Mouse (Mus musculus): Measurements from ENCODE around the gene Sult4a1. TPM values are rescaled to one million over a fixed set of nuclear protein-coding genes. Genes with fewer than 3 reads are reported as not detected.

Gene Sult4a1
- total and polyA plus RNA-seq, 3 experiments: not detected

DNA sequence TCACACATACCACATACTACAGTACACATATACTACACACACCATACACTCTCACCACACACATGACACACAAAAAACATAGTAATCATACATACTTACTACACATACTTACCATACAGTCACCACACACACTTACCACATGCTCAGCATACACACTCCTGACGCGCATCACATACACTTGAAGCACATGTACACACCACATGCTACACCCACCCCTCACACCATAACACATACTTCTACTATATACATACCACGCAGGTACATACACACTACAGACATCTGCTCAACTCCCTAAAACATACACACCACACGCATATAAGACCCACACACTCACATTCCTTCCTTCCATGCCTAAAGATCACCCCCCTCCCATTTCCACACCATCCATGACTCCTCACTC lies 52.3 kb downstream of the Sult4a1 start:
- H3K27me3 ChIP-seq (replicated peaks): peaks cover 52% of the 10 kb centered on the region
- in situ Hi-C loops (cut with MboI; ENCODE audit: low pct_ligation_motif_present, low pct_unique_long_range_greater_than_20kb, low sequenced_read_pairs): loop anchor here (10.0 kb wide), 1 partner anchor 198 kb away; no protein-coding TSS in a partner anchor
- DNase-seq (ENCODE audit: extremely low read depth): no peak
- dilution Hi-C loops (cut with MboI; ENCODE audit: extremely low pct_ligation_motif_present, extremely low pct_unique_long_range_greater_than_20kb, low sequenced_read_pairs): no loop called here
- no peak for TF ChIP-seq IRF4 (IDR thresholded peaks at IDR 0.05; ENCODE audit: low read depth, low read length)
- no peak for TF ChIP-seq TCF12 (IDR thresholded peaks at IDR 0.05; ENCODE audit: low read depth, low read length)
- no peak for TF ChIP-seq POLR2AphosphoS2 (IDR thresholded peaks at IDR 0.05; ENCODE audit: low read depth, low read length)
- TF ChIP-seq EP300 (IDR thresholded peaks at IDR 0.05; ENCODE audit: low read length): no peak
- TF ChIP-seq MAZ (IDR thresholded peaks at IDR 0.05; ENCODE audit: low read depth, low read length): no peak
- no peak for TF ChIP-seq GABPA (IDR thresholded peaks at IDR 0.05; ENCODE audit: insufficient replicate concordance, low read depth, low read length)
- no peak for TF ChIP-seq USF2 (conservative IDR thresholded peaks at IDR 0.05; ENCODE audit: low read depth, low read length)
- TF ChIP-seq MYC (IDR thresholded peaks at IDR 0.05; ENCODE audit: low read depth, low read length): no peak
- no peak for TF ChIP-seq ELF1 (IDR thresholded peaks at IDR 0.05; ENCODE audit: low read depth, low read length)
- no peak for TF ChIP-seq CTCF (conservative IDR thresholded peaks at IDR 0.05 in 1 of 2, IDR thresholded peaks at IDR 0.05 in 1 of 2; ENCODE audit: low read depth in 2 of 2, low read length in 2 of 2)
- TF ChIP-seq JUN (IDR thresholded peaks at IDR 0.05; ENCODE audit: insufficient read depth, low read depth, low read length): no peak
- TF ChIP-seq MAX (IDR thresholded peaks at IDR 0.05; ENCODE audit: low read length): no peak
- no peak for TF ChIP-seq ZNF384 (IDR thresholded peaks at IDR 0.05; ENCODE audit: low read depth, low read length)
- no peak for TF ChIP-seq USF1 (IDR thresholded peaks at IDR 0.05; ENCODE audit: low read depth, low read length)
- TF ChIP-seq PAX5 (IDR thresholded peaks at IDR 0.05; ENCODE audit: low read length): no peak
- no peak overlapping the region for H3K9ac ChIP-seq (ENCODE audit: insufficient read depth, low read depth)
- H3K4me3 ChIP-seq (replicated peaks in 1 of 3; ENCODE audit: low read depth in 2 of 3, low read length in 2 of 3, poor library complexity in 1 of 3): no peak overlapping the region
- H3K4me2 ChIP-seq (ENCODE audit: insufficient read depth, low read depth, poor library complexity, severe bottlenecking): no peak overlapping the region
- no peaks in the 10 kb centered on the region for H3K36me3 ChIP-seq (replicated peaks in 1 of 2; ENCODE audit: control insufficient read depth in 1 of 2, insufficient read depth in 1 of 2, low read length in 1 of 2)
- no peaks in the 10 kb centered on the region for H3K9me3 ChIP-seq (replicated peaks; ENCODE audit: low read length)
- H3K4me1 ChIP-seq (ENCODE audit: control insufficient read depth in 1 of 2, insufficient read depth in 2 of 2): no peaks in the 10 kb centered on the region
- H3K79me2 ChIP-seq (replicated peaks; ENCODE audit: control insufficient read depth, extremely low read depth, insufficient read depth, poor library complexity, severe bottlenecking): no peaks in the 10 kb centered on the region
- H3K27ac ChIP-seq (ENCODE audit: insufficient read depth, low read depth): no peak overlapping the region

DNA sequence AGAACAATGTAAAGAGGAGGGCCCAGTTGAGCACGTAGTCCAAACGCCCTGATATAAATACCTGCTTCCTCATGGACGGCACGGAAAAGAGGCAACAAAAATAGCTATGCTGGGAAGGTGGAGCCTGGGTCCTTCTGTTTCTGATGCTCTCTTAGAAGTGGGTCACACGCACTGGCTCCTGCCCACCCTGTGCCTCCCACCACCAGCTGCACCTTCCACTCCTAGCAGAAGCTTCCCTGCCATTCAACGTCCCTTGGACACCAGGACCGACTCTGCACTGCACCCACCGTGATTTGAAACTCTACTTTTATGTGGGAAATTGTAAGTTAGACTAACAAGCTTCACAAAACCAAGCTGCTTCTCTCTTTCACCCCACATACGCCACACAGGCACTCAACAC lies 53.2 kb downstream of the Sult4a1 start:
- in situ Hi-C loops (cut with MboI; ENCODE audit: low pct_ligation_motif_present, low pct_unique_long_range_greater_than_20kb, low sequenced_read_pairs): loop anchor here (10.0 kb wide), 1 partner anchor 198 kb away; no protein-coding TSS in a partner anchor
- DNase-seq (ENCODE audit: extremely low read depth): no peak
- TF ChIP-seq RCOR1 (conservative IDR thresholded peaks at IDR 0.05; ENCODE audit: low read depth, low read length) (no peak), TCF12 (IDR thresholded peaks at IDR 0.05; ENCODE audit: low read depth, low read length) (no peak), USF2 (conservative IDR thresholded peaks at IDR 0.05; ENCODE audit: low read depth, low read length) (no peak), EP300 (IDR thresholded peaks at IDR 0.05; ENCODE audit: low read length) (no peak), MYC (IDR thresholded peaks at IDR 0.05; ENCODE audit: low read depth, low read length) (no peak), CHD1 (IDR thresholded peaks at IDR 0.05; ENCODE audit: low read depth, low read length) (no peak), PAX5 (IDR thresholded peaks at IDR 0.05; ENCODE audit: low read length) (no peak), UBTF (IDR thresholded peaks at IDR 0.05; ENCODE audit: low read depth, low read length) (no peak), MXI1 (IDR thresholded peaks at IDR 0.05; ENCODE audit: low read depth, low read length) (no peak), RAD21 (IDR thresholded peaks at IDR 0.05; ENCODE audit: low read depth, low read length) (no peak), KAT2A (IDR thresholded peaks at IDR 0.05; ENCODE audit: insufficient replicate concordance, low read length) (no peak), NELFE (IDR thresholded peaks at IDR 0.05; ENCODE audit: low read depth, low read length) (no peak), ZNF384 (IDR thresholded peaks at IDR 0.05; ENCODE audit: low read depth, low read length) (no peak)
- Histone ChIP-seq H3K36me3 (replicated peaks in 1 of 2; ENCODE audit: control insufficient read depth in 1 of 2, insufficient read depth in 1 of 2, low read length in 1 of 2) (no peaks in the 10 kb centered on the region), H3K9me3 (replicated peaks; ENCODE audit: low read length) (no peaks in the 10 kb centered on the region), H3K4me1 (ENCODE audit: control insufficient read depth in 1 of 2, insufficient read depth in 2 of 2) (no peaks in the 10 kb centered on the region), H3K9ac (ENCODE audit: insufficient read depth, low read depth) (no peak overlapping the region), H3K4me2 (ENCODE audit: insufficient read depth, low read depth, poor library complexity, severe bottlenecking) (no peak overlapping the region), H3K4me3 (replicated peaks in 1 of 3; ENCODE audit: low read depth in 2 of 3, low read length in 2 of 3, poor library complexity in 1 of 3) (no peak overlapping the region), H3K79me2 (replicated peaks; ENCODE audit: control insufficient read depth, extremely low read depth, insufficient read depth, poor library complexity, severe bottlenecking) (no peaks in the 10 kb centered on the region), H3K27ac (ENCODE audit: insufficient read depth, low read depth) (no peak overlapping the region), H3K27me3 (replicated peaks) (peaks cover 50% of the 10 kb centered on the region)
- dilution Hi-C loops (cut with MboI; ENCODE audit: extremely low pct_ligation_motif_present, extremely low pct_unique_long_range_greater_than_20kb, low sequenced_read_pairs): no loop called here

Measured in CH12.LX (cell line).